Mouse (Mus musculus) limb, embryonic 12.5 days (tissue): Measurements from ENCODE around the gene Ncapd2. TPM values are rescaled to one million over a fixed set of nuclear protein-coding genes. Genes with fewer than 3 reads are reported as not detected.

ENCODE experiments used
- ATAC-seq: fragments of 200-750 bp; cut with Nextera tagmentation; 2 replicates; pipeline ENCODE4 v1.8.0; 2017; ENCODE audit warnings: low read depth, moderate TSS enrichment; ENCODE audit not compliant: insufficient number of reproducible peaks, insufficient read depth, low FRiP score, low TSS enrichment
- H3K27ac ChIP-seq: fragments of 300-500 bp; sonication (generic); 2 replicates; pipeline ENCODE4 v1.5.1; 2016; ENCODE audit warnings: mild to moderate bottlenecking, moderate library complexity
- H3K27me3 ChIP-seq: fragments of 300-500 bp; sonication (generic); 2 replicates; pipeline ENCODE4 v1.6.1; 2016; ENCODE audit warnings: mild to moderate bottlenecking, moderate library complexity
- H3K36me3 ChIP-seq: fragments of 300-500 bp; sonication (generic); 2 replicates; pipeline ENCODE4 v1.6.1; 2016; ENCODE audit warnings: mild to moderate bottlenecking, moderate library complexity
- H3K4me1 ChIP-seq: fragments of 300-500 bp; sonication (generic); replicated peaks from 2 replicates; pipeline ENCODE4 v1.6.1; 2016
- H3K4me2 ChIP-seq: fragments of 300-500 bp; sonication (generic); 2 replicates; pipeline ENCODE4 v1.6.1; 2016; ENCODE audit warnings: mild to moderate bottlenecking, moderate library complexity
- H3K4me3 ChIP-seq: fragments of 300-500 bp; sonication (generic); replicated peaks from 2 replicates; pipeline ENCODE4 v1.5.1; 2016; ENCODE audit warnings: mild to moderate bottlenecking
- H3K9ac ChIP-seq: fragments of 300-500 bp; sonication (generic); replicated peaks from 2 replicates; pipeline ENCODE4 v1.6.1; 2016; ENCODE audit warnings: mild to moderate bottlenecking, moderate library complexity
- H3K9me3 ChIP-seq: fragments of 300-500 bp; sonication (generic); 2 replicates; pipeline ENCODE4 v1.6.1; 2016; ENCODE audit warnings: mild to moderate bottlenecking, moderate library complexity
- WGBS: fragments of 180-500 bp; shearing (Covaris S2); methylation state at CpG from one replicate; pipeline ENCODE4 v1.1.7; 2016; 5-methylcytosine and 5-hydroxymethylcytosine counted together
- polyA plus RNA-seq: library from polyadenylated mRNA; unstranded; fragments of >200 nt; fragmentation: Nextera tagmentation; extraction: Ambion mirVana; gene quantifications from 2 replicates; pipeline ENCODE4 v1.2.1, GENCODE M21; 2016

Ncapd2 gene
- polyA plus RNA-seq, 1 experiment from 2014 or later: 227 TPM

DNA sequence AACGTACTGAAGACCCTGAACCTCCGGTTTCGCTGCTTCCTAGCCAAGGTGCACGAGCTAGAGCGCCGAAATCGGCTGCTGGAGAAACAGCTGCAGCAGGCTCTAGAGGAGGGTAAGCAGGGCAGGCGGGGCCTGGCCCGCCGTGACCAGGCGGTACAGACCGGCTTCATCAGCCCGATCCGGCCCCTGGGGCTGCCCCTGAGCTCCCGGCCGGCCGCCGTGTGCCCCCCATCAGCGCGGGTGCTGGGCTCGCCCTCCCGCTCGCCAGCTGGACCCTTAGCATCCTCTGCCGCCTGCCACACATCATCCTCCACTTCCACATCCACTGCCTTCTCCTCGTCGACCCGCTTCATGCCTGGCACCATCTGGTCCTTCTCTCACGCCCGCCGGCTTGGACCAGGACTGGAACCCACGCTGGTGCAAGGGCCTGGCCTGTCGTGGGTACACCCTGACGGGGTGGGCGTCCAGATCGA lies 46.0 kb downstream of the Ncapd2 start:
- Histone ChIP-seq H3K9me3 (no peaks in the 10 kb centered on the region), H3K4me2 (peak overlapping the region; percentile 97), H3K27me3 (no peaks in the 10 kb centered on the region), H3K36me3 (peaks cover 50% of the 10 kb centered on the region), H3K4me3 (peak overlapping the region; percentile 82), H3K9ac (peak overlapping the region; percentile 90), H3K4me1 (peaks cover 40% of the 10 kb centered on the region), H3K27ac (peak overlapping the region; percentile 95)
- under 1% methylated on average over 35 of the region's 35 CpGs for WGBS
- peak; percentile 63; the same call in 1 of the 2 replicates for ATAC-seq

DNA sequence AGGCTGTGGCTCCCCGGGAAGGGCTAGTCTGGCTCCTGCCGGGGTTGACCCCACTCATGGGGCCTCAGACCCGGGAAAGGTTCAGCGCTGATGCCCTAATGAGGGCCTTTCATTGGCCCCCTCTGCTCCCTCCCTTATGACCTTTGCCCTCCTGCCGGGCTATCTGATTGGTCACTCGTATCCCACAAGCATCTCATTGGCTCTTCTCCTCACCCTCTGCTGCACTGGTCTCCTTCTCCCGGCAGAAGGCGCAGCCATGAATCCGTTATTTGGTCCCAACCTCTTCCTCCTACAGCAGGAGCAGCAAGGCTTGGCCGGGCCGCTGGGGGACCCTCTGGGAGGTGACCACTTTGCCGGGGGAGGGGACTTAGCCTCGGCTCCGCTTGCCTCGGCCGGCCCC lies 46.5 kb downstream of the Ncapd2 start, which contains the start of gene Iffo1:
TSS of gene Iffo1 (plus strand) at position 241 of the 400 bp plus-strand sequence.
- WGBS: under 1% methylated on average over 16 of the region's 16 CpGs
- H3K9ac ChIP-seq: peak within 1 kb of the TSS; percentile 90
- H3K27me3 ChIP-seq: no peaks in the 10 kb centered on the region
- peak within 1 kb of the TSS; percentile 97 for H3K4me2 ChIP-seq
- H3K4me1 ChIP-seq: peaks cover 40% of the 10 kb centered on the region
- peak within 1 kb of the TSS; percentile 82 for H3K4me3 ChIP-seq
- H3K27ac ChIP-seq: peak within 1 kb of the TSS; percentile 95
- H3K36me3 ChIP-seq: peaks cover 55% of the 10 kb centered on the region
- H3K9me3 ChIP-seq: no peaks in the 10 kb centered on the region
- peak; percentile 90 for ATAC-seq

DNA sequence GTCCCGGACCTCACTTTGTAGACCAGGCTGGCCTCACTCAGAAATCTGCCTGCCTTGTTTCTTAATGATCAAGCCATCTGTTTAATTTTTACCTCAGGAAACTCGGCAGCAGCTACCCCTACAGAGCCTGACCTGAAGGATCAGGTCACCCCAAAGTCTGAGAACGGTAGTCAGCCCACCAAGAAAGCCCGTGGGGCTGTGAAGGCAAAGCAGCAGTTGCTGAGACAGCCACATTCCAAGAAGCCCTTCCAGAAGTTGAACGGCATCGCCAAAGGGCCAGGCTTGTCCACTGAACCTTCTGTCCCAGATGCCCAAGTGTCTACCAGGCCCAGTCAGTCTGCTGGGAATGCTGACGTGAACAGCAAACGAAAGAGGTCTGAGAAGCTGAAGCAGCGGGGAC lies 47.6 kb downstream of the Ncapd2 start:
- Histone ChIP-seq H3K27me3 (no peaks in the 10 kb centered on the region), H3K4me1 (peaks cover 36% of the 10 kb centered on the region), H3K36me3 (peaks cover 59% of the 10 kb centered on the region), H3K4me2 (no peak overlapping the region), H3K27ac (peak overlapping the region; percentile 50; the same call in 1 of the 2 replicates), H3K9me3 (no peaks in the 10 kb centered on the region), H3K4me3 (0 out of 2 replicates have a peak overlapping the region, but pooled peaks have one; percentile 1), H3K9ac (no peak overlapping the region)
- no peak for ATAC-seq
- 80% methylated on average over 9 of the region's 9 CpGs for WGBS

DNA sequence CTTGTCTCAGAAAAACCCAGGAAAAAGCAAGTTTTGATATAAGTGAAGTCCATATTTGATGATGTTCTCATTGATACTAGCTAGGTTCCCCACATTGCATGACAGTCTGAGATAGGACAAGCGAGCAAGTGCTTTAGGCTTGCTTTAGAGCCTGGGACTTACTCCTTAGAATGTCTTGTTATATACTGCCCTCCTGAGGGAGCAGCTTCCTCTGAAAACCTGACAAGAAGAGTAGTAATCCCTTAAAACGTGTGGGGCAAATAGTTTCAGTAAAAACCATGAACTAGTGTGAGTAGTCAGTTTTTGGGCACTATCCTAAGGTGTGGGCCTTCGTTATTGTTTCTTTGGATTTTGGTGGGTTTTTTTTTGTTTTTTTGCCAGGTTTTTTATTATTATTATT lies 48.4 kb downstream of the Ncapd2 start:
- Histone ChIP-seq H3K9me3 (no peaks in the 10 kb centered on the region), H3K4me3 (no peak overlapping the region), H3K4me1 (peaks cover 33% of the 10 kb centered on the region), H3K9ac (no peak overlapping the region), H3K4me2 (no peak overlapping the region), H3K27ac (no peak overlapping the region), H3K36me3 (peaks cover 61% of the 10 kb centered on the region), H3K27me3 (no peaks in the 10 kb centered on the region)
- WGBS: 76% methylated on average over 3 of the region's 3 CpGs
- ATAC-seq: no peak

DNA sequence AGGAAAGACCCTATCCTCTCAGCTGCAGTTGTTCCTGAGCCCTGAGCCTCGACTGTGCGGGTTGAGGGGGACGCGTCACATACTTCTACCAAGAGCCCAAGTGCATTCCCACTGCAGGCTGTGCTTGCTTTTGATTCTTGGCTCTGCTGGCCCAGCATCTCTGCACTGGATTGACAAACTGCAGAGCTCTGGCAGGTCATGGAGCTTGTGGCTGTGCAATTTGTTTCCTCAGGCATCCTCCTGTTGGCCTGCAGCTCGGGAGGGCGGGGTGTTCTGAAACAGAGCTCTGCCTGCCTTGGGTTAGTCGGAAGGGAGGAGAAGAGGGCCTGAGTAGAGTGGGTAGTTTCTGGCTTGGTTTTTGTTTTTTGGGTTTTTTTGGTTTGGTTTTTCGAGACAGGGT lies 49.1 kb downstream of the Ncapd2 start:
- no peak overlapping the region for H3K9ac ChIP-seq
- no peak for ATAC-seq
- H3K36me3 ChIP-seq: peaks cover 68% of the 10 kb centered on the region
- H3K4me2 ChIP-seq: no peak overlapping the region
- no peak overlapping the region for H3K4me3 ChIP-seq
- H3K9me3 ChIP-seq: no peaks in the 10 kb centered on the region
- WGBS: 91% methylated on average over 8 of the region's 8 CpGs
- H3K4me1 ChIP-seq: peaks cover 28% of the 10 kb centered on the region
- no peak overlapping the region for H3K27ac ChIP-seq
- no peaks in the 10 kb centered on the region for H3K27me3 ChIP-seq

DNA sequence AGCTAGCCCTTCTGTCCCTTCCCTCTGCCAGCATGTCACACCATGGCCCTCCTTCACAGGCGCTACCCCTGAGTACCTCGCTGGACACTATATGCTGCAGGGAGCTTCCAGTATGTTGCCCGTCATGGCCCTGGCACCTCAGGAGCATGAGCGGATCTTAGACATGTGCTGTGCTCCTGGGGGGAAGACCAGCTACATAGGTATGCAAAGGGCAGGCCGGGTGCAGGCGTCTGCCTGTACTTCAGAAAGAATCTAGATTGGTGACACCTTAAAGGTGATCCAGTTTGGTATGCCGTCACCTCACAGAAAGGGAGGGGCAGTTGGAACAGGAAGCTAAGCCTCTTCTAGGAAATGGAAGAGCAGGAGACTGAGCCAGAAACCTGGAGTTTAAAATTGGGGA lies 51.8 kb downstream of the Ncapd2 start:
- Histone ChIP-seq H3K36me3 (peaks cover 94% of the 10 kb centered on the region), H3K9ac (no peak overlapping the region), H3K4me3 (no peak overlapping the region), H3K4me1 (peaks cover 8% of the 10 kb centered on the region), H3K27ac (no peak overlapping the region), H3K27me3 (no peaks in the 10 kb centered on the region), H3K9me3 (no peaks in the 10 kb centered on the region), H3K4me2 (no peak overlapping the region)
- WGBS: 85% methylated on average over 7 of the region's 7 CpGs
- no peak for ATAC-seq

- H3K27me3 ChIP-seq: no peaks in the 10 kb centered on the region
- no peaks in the 10 kb centered on the region for H3K9me3 ChIP-seq
- H3K36me3 ChIP-seq: peaks cover 91% of the 10 kb centered on the region
- no peak overlapping the region for H3K4me3 ChIP-seq
- 93% methylated on average over 19 of the region's 19 CpGs for WGBS
- no peak overlapping the region for H3K27ac ChIP-seq
- H3K9ac ChIP-seq: no peak overlapping the region
- H3K4me1 ChIP-seq: peaks cover 12% of the 10 kb centered on the region
- no peak overlapping the region for H3K4me2 ChIP-seq
- ATAC-seq: no peak
Measured at GRCm38 (mm10) chr6:125137002-125137671, 54.4 kb downstream of the Ncapd2 start.

DNA sequence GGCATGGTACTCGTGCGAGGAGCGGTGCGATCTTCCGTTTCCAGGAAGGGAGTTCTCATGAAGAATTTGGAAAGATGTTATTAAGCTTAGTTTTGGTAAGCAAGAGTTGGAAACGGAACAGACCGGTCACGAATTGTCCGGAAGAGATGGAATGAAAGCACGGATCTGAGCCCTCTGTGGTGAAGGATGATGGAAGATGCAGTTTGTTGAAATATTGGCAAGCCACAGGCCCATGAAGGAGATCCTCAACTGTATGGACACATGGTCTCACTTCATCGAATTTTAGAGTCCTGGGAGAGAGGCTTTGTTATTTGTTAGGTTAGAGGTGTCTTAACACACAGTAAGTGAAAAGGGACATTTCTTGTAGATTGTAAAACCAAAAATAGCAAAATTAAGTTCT lies 59.0 kb downstream of the Ncapd2 start:
- H3K4me2 ChIP-seq: peak overlapping the region; percentile 90
- WGBS: 6% methylated on average over 11 of the region's 11 CpGs
- peak overlapping the region; percentile 77 for H3K9ac ChIP-seq
- no peak for ATAC-seq
- peak overlapping the region; percentile 88 for H3K4me3 ChIP-seq
- peaks cover 12% of the 10 kb centered on the region for H3K4me1 ChIP-seq
- no peaks in the 10 kb centered on the region for H3K27me3 ChIP-seq
- H3K9me3 ChIP-seq: no peaks in the 10 kb centered on the region
- peaks cover 71% of the 10 kb centered on the region for H3K36me3 ChIP-seq
- 0 out of 2 replicates have a peak overlapping the region, but pooled peaks have one; percentile 90 for H3K27ac ChIP-seq

- Histone ChIP-seq H3K27ac (peak within 1 kb of the TSS; percentile 90), H3K9me3 (no peaks in the 10 kb centered on the region), H3K27me3 (no peaks in the 10 kb centered on the region), H3K36me3 (peaks cover 72% of the 10 kb centered on the region), H3K9ac (peak within 1 kb of the TSS; percentile 77), H3K4me2 (peak within 1 kb of the TSS; percentile 90), H3K4me3 (peak within 1 kb of the TSS; percentile 88), H3K4me1 (peaks cover 12% of the 10 kb centered on the region)
- under 1% methylated on average over 66 of the region's 66 CpGs for WGBS
- ATAC-seq: peak; percentile 91
Measured at GRCm38 (mm10) chr6:125131302-125132156, 60.0 kb downstream of the Ncapd2 start, which contains the start of gene Nop2. TSS of gene Nop2 (plus strand) at chr6:125131909.

- no peaks in the 10 kb centered on the region for H3K9me3 ChIP-seq
- H3K27me3 ChIP-seq: no peaks in the 10 kb centered on the region
- H3K4me1 ChIP-seq: peaks cover 12% of the 10 kb centered on the region
- no peak for ATAC-seq
- 89% methylated on average over 20 of the region's 20 CpGs for WGBS
- H3K9ac ChIP-seq: no peak overlapping the region
- H3K36me3 ChIP-seq: peaks cover 72% of the 10 kb centered on the region
- H3K27ac ChIP-seq: no peak overlapping the region
- no peak overlapping the region for H3K4me3 ChIP-seq
- no peak overlapping the region for H3K4me2 ChIP-seq
Measured at GRCm38 (mm10) chr6:125129710-125130402, 61.6 kb downstream of the Ncapd2 start.

DNA sequence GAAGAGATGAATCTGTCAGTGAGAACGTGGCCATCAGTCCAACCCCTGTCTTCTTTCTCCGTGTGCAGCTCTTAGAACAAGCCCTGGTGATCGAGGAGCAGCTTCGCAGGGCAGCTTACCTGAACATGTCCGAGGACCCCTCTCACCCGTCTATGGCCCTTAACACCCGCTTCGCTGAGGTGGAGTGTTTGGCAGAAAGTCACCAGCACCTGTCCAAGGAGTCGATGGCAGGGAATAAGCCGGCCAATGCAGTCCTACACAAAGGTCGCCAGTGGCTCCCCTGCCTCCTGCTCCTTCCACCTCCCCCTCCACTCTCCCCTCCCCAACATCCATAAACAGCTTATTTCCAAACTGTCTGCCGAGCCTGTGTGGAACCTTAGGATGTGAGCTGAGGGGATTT lies 62.8 kb downstream of the Ncapd2 start:
- WGBS: 90% methylated on average over 12 of the region's 12 CpGs
- no peaks in the 10 kb centered on the region for H3K27me3 ChIP-seq
- no peak overlapping the region for H3K9ac ChIP-seq
- peaks cover 72% of the 10 kb centered on the region for H3K36me3 ChIP-seq
- H3K9me3 ChIP-seq: no peaks in the 10 kb centered on the region
- peaks cover 12% of the 10 kb centered on the region for H3K4me1 ChIP-seq
- H3K27ac ChIP-seq: no peak overlapping the region
- no peak for ATAC-seq
- no peak overlapping the region for H3K4me2 ChIP-seq
- H3K4me3 ChIP-seq: no peak overlapping the region
